Mouse (Mus musculus) liver, embryonic 14.5 days (tissue): ENCODE data around the gene Sag. TPM values are rescaled to one million over a fixed set of nuclear protein-coding genes. Genes with fewer than 3 reads are reported as not detected.

Experiments
- ATAC-seq: fragments of 200-750 bp; cut with Nextera tagmentation; 2 replicates; pipeline ENCODE4 v1.8.0; 2017; ENCODE audit warnings: moderate number of reproducible peaks, mild to moderate bottlenecking, moderate library complexity; ENCODE audit not compliant: insufficient read depth
- DNase-seq, 3 experiments: peaks; one replicate each; pipeline ENCODE4 v3.0.0-alpha.2; 2012 to 2013; ENCODE audit warnings: low read depth in 3 of 3, low spot score in 3 of 3
- H3K27ac ChIP-seq: fragments of 300-500 bp; sonication (generic); 2 replicates; pipeline ENCODE4 v1.5.1; 2014; ENCODE audit warnings: moderate library complexity, mild to moderate bottlenecking, control low read depth, inconsistent platforms
- H3K27me3 ChIP-seq: fragments of 300-500 bp; sonication (generic); 2 replicates; pipeline ENCODE4 v1.6.1; 2014; ENCODE audit warnings: mild to moderate bottlenecking, low read length, moderate library complexity; ENCODE audit not compliant: control insufficient read depth, insufficient read depth
- H3K36me3 ChIP-seq: fragments of 300-500 bp; sonication (generic); replicated peaks from 2 replicates; pipeline ENCODE4 v1.6.1; 2014; ENCODE audit warnings: low read depth; ENCODE audit not compliant: control insufficient read depth, insufficient read depth
- H3K4me1 ChIP-seq, 2 experiments: fragments of 200-500 bp in 1 of 2; fragments of 300-500 bp in 1 of 2; sonication (generic) in 1 of 2; replicated peaks; 2 replicates each; pipeline ENCODE4 v1.6.1; 2012 to 2014; ENCODE audit warnings: antibody characterized with exemption in 1 of 2, inconsistent platforms in 1 of 2, low read length in 1 of 2; ENCODE audit not compliant: control insufficient read depth in 2 of 2, insufficient read depth in 2 of 2
- H3K4me2 ChIP-seq: fragments of 300-500 bp; sonication (generic); 2 replicates; pipeline ENCODE4 v1.6.1; 2014; ENCODE audit warnings: low read depth, mild to moderate bottlenecking, control low read depth, moderate library complexity
- H3K4me3 ChIP-seq, 2 experiments: fragments of 200-500 bp in 1 of 2; fragments of 300-500 bp in 1 of 2; sonication (generic) in 1 of 2; 2 replicates each; pipeline ENCODE4 v1.5.1; 2012 to 2014; ENCODE audit warnings: low read depth in 2 of 2, low read length in 2 of 2, mild to moderate bottlenecking in 2 of 2, control low read depth in 1 of 2, inconsistent platforms in 1 of 2, moderate library complexity in 1 of 2; ENCODE audit not compliant: insufficient read depth in 1 of 2
- H3K9ac ChIP-seq: fragments of 300-500 bp; sonication (generic); replicated peaks from 2 replicates; pipeline ENCODE4 v1.6.1; 2014; ENCODE audit warnings: mild to moderate bottlenecking, control low read depth, moderate library complexity
- H3K9me3 ChIP-seq: fragments of 300-500 bp; sonication (generic); 2 replicates; pipeline ENCODE4 v1.6.1; 2016; ENCODE audit warnings: low read length, mixed read lengths; ENCODE audit not compliant: control insufficient read depth
- CTCF ChIP-seq: IDR thresholded peaks from 2 replicates; pipeline ENCODE4 v1.5.1; 2016; ENCODE audit warnings: antibody characterized with exemption, low read depth, control low read depth
- EP300 ChIP-seq: IDR thresholded peaks from 2 replicates; pipeline ENCODE4 v1.6.1; 2016; ENCODE audit warnings: antibody characterized with exemption, low read depth
- WGBS: fragments of 180-500 bp; shearing (Covaris S2); extraction: QIAGEN DNeasy Blood & Tissue Kit; methylation state at CpG from one replicate; pipeline ENCODE4 v1.1.7; 2014; ENCODE audit not compliant: insufficient replicate concordance; 5-methylcytosine and 5-hydroxymethylcytosine counted together
- polyA plus RNA-seq, 2 experiments: library from polyadenylated mRNA; depleted of rRNA in 1 of 2; stranded (reverse) in 1 of 2; unstranded in 1 of 2; fragments of >200 nt; fragmentation: Nextera tagmentation in 1 of 2; extraction: Ambion mirVana in 1 of 2; gene quantifications; 2 replicates each; pipeline versions ENCODE4 v1.2.1 to v1.2.3; 2012 to 2014

The Sag gene
- polyA plus RNA-seq, 2 experiments, result 0.27 to 0.67 TPM

DNA sequence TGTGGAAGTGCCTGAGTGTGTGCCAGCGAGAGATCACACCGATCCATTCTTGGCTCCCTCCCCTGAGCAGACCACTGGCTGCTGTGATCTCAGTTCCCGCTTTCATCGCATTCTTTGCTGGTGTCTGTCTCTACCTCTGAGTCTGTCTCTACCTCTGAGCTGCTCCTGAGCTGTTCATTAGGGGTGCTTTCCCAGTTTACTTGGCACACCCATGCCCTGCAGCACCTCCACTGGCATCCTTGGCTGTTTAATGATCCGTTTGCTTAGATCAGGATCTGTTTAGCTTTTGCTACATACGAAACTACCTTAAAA, 10.4 kb upstream of the Sag start:
- no peak for DNase-seq
- TF ChIP-seq CTCF (no peak), EP300 (no peak)
- H3K4me2 ChIP-seq, result no peak overlapping the region
- H3K9me3 ChIP-seq, result no peaks in the 10 kb centered on the region
- H3K27ac ChIP-seq, result no peak overlapping the region
- H3K9ac ChIP-seq, result no peak overlapping the region
- ATAC-seq, result no peak
- H3K27me3 ChIP-seq, result no peaks in the 10 kb centered on the region
- no peaks in the 10 kb centered on the region for H3K4me1 ChIP-seq
- H3K4me3 ChIP-seq, result no peak overlapping the region
- peaks cover 28% of the 10 kb centered on the region for H3K36me3 ChIP-seq
- 87% methylated on average over 6 of the region's 6 CpGs for WGBS

DNA sequence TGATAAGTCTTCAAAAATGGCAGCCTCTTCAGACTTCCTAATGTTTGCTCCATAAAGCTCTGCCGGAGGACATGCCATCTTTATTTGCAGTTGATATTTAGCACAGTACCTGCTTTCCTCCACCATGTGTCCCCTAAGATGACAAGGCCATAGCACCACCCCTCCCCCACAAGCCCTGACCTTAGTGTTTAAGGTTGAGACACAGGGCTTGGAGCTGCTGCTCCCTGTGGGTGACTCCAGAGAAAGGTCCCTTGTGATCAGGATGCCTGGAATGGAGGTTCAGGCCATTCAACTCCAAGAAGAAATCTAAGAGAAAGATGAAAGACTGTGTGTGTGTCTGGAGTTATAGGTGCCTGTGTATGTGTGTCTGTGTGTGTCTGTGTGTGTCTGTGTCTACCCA, 5.8 kb upstream of the Sag start:
- H3K4me2 ChIP-seq, result no peak overlapping the region
- no peak overlapping the region for H3K9ac ChIP-seq
- no peak for ATAC-seq
- H3K4me3 ChIP-seq, result no peak overlapping the region
- no peaks in the 10 kb centered on the region for H3K27me3 ChIP-seq
- no peak for DNase-seq
- peaks cover 3% of the 10 kb centered on the region; the same call in 1 of the 2 replicates for H3K36me3 ChIP-seq
- 71% methylated on average over 1 of the region's 1 CpGs for WGBS
- no peak for TF ChIP-seq CTCF
- no peak for TF ChIP-seq EP300
- no peak overlapping the region for H3K27ac ChIP-seq
- no peaks in the 10 kb centered on the region for H3K4me1 ChIP-seq
- H3K9me3 ChIP-seq, result no peaks in the 10 kb centered on the region

DNA sequence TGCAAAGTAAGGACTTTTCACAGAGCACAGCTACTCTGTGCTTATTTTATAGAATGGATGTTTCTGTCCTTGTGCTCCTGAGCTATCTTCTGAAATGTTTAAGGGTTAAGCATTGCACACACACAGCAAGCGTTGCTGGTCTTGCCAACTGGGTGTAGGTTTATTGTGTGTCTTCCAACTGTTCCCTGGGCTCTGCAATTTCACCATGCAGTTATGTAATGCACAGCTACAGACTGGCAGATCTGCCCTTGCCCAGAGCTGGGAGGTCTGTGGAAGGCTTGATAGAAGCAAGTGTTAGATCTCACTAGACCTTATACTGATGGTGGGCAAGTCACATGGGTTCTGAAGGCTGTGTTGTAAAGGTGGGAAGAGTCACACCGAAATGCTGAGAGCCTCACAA, 5.2 kb upstream of the Sag start:
- Histone ChIP-seq H3K36me3 (no peaks in the 10 kb centered on the region), H3K4me2 (no peak overlapping the region), H3K27me3 (no peaks in the 10 kb centered on the region), H3K4me1 (no peaks in the 10 kb centered on the region), H3K9me3 (no peaks in the 10 kb centered on the region), H3K27ac (no peak overlapping the region), H3K4me3 (no peak overlapping the region), H3K9ac (no peak overlapping the region)
- ATAC-seq (no peak), DNase-seq (no peak)
- 76% methylated on average over 2 of the region's 2 CpGs for WGBS
- TF ChIP-seq EP300 (no peak), CTCF (no peak)

DNA sequence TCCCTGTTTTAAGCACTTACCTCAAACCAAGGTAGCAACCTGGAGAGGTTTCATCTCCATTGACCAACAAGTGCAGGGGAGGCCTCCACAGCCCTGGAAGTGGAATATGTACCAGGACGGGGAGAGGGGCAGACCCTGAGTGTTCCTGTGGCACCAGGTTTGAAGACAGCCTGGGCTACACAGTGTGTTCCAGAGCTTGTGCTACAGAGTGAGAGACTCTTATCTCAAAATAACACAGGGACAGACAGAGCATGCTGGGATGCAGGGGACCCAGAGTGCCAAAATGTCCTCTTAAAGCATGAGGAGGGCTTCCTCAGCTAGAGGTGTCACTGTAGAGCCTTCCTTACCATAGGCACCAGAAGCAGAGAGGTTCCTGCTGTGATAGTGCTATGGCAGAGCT, 4.3 kb downstream of the Sag start:
- Histone ChIP-seq H3K9ac (no peak overlapping the region), H3K4me3 (no peak overlapping the region), H3K4me2 (no peak overlapping the region), H3K4me1 (peaks cover 0 to 8% of the 10 kb centered on the region in 2 experiments; a peak in 2 of 4 replicates), H3K36me3 (no peaks in the 10 kb centered on the region), H3K27ac (no peak overlapping the region), H3K9me3 (no peaks in the 10 kb centered on the region), H3K27me3 (no peaks in the 10 kb centered on the region)
- ATAC-seq (0 out of 2 replicates have a peak, but pooled peaks have one; percentile 23), DNase-seq (no peak)
- TF ChIP-seq CTCF, result no peak
- no peak for TF ChIP-seq EP300
- 40% methylated on average over 1 of the region's 1 CpGs for WGBS

- H3K36me3 ChIP-seq, result no peaks in the 10 kb centered on the region
- H3K27me3 ChIP-seq, result no peaks in the 10 kb centered on the region
- ATAC-seq, result no peak
- no peak for DNase-seq
- H3K4me1 ChIP-seq, result peaks cover 0 to 6% of the 10 kb centered on the region in 2 experiments; a peak in 2 of 4 replicates
- no peak overlapping the region for H3K4me2 ChIP-seq
- H3K9ac ChIP-seq, result no peak overlapping the region
- 65% methylated on average over 7 of the region's 7 CpGs for WGBS
- no peak overlapping the region for H3K4me3 ChIP-seq
- H3K27ac ChIP-seq, result no peak overlapping the region
- TF ChIP-seq CTCF, result no peak
- TF ChIP-seq EP300, result no peak
- no peaks in the 10 kb centered on the region for H3K9me3 ChIP-seq
These were observed 7.9 kb downstream of the Sag start for GRCm38 (mm10) chr1:87811391-87811790.
